Mouse (Mus musculus) lung, adult 2 months (tissue): Measurements from ENCODE around the gene Sh3pxd2a.

Source experiments
- CTCF ChIP-seq: fragments of 200-500 bp; IDR thresholded peaks from 2 replicates; pipeline ENCODE4 v1.5.1; 2011; ENCODE audit warnings: mild to moderate bottlenecking, low read length, control low read depth; ENCODE audit not compliant: insufficient read depth
- POLR2A ChIP-seq: fragments of 200-500 bp; IDR thresholded peaks from 2 replicates; pipeline ENCODE4 v1.6.1; 2011; ENCODE audit warnings: low read depth, mild to moderate bottlenecking, control low read depth, low read length, borderline replicate concordance; ENCODE audit errors: extremely low read depth

DNA sequence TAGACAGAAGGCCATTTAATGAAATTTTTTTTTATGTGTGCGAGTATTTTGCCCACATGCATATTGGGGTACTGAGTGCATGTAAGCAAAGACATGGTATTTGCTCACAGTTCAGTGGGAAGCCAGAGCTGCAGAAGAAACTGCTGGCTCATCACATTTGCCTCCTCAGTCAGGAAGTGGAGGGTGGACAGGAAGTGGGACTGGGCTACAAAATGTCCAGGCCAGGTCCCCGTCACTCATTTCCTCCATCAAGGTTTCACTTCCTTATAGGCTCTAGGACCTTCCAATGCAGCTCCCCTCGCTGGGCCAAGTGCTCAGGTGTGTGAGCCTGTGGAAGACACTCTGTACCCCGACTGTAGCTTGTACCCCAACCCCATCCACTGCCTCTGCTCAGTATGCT is 239.5 kb downstream of the Sh3pxd2a start:
- TF ChIP-seq CTCF = no peak
- TF ChIP-seq POLR2A = no peak
